Mouse (Mus musculus): ENCODE data around the gene Il6st.

The Il6st gene

DNA sequence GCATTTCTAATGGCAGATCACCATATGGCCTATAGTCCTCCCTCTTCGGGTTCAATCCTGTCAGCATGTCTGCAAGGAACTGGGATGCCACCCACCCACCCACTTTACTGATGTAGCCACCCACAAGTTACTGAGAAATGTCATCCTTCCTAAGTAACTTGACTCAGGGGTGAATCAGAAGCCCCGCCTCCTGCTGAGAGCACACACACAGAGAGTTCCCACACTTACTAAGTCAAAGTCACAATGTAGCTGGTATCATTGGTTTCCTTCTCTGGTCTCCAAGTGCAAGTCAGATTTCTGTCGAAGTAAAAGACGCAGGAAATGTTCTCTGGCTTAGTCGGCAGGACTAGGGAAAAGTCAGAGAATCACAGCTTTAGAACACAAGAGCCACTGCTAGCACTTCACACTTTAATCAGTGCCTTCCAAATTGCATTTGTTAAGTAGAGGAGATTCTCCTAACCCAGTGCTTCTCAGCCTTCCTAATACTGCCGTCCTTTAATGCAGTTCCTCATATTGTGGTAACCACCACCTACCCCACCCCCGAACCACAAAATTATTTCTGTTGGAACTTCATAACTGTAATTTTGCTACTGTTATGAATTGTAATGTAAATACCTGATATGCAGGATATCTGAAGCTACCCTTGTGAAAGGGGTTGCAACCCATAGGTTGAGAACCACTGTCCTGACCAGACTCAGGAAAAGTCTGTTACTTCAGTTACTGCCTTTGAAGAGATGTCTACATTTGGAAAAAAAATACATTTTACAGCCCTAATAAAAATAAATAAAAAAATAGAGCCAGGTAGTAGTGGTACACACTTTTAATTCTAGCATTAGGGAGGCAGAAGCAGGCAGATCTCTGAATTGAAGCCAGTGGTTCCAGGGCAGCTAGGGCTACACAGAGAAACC, 88.0 kb downstream of the Il6st start:
- in situ Hi-C loops (cut with MboI; ENCODE audit: low pct_unique_long_range_greater_than_20kb in 1 of 2, low sequenced_read_pairs in 2 of 2, unreplicated experiment in 1 of 2): loop anchor here in 1 of 2 experiments (10.0 kb wide), 1 partner anchor 53 kb away; no protein-coding TSS in a partner anchor

DNA sequence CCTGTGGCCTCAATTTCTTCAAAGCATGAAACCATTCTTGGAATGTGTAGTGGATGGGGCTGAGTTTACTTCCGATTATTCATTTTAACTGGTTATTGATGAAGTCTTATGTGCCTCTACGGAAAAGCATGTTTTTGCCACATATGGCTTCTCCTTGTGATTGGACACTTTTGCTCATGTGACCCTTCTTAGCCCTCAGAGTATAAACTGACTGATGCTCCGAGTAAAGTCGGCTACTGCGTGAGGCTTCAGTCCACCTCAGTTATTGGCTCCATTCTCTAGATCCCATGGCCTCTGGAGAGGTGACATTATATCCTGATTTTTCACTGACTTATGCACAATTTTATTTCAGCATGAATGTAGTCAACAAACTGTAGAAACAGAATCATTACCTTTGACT, 89.4 kb downstream of the Il6st start:
- in situ Hi-C loops (cut with MboI; ENCODE audit: low pct_unique_long_range_greater_than_20kb in 1 of 2, low sequenced_read_pairs in 2 of 2, unreplicated experiment in 1 of 2): loop anchor here in 1 of 2 experiments (10.0 kb wide), 1 partner anchor 51 kb away; no protein-coding TSS in a partner anchor

DNA sequence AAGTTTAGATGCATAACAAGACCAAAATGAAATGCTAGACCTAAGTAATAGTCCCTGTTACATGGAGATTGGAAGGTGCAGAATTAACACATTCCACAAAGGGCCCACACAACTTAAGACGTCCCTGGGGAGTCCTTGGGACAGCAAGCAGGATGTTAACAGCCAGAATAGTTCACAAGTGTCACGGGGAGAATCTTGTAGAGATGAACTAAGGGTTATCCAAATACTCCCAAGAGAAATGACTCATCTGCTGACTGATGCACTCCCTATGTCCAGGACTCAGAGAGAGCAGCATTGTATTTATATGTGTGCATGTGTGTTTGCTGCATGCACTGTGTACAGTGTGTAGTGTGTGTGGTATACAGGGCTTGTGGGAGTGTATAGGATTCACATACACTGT, 92.6 kb downstream of the Il6st start:
- in situ Hi-C loops (cut with MboI; ENCODE audit: low pct_unique_long_range_greater_than_20kb in 1 of 2, low sequenced_read_pairs in 2 of 2, unreplicated experiment in 1 of 2): loop anchor here in 1 of 2 experiments (10.0 kb wide), 1 partner anchor 48 kb away; no protein-coding TSS in a partner anchor
